Mouse (Mus musculus) ovary, adult 10 weeks (tissue): ENCODE measurements around the gene Prl2c5. TPM values are rescaled to one million over a fixed set of nuclear protein-coding genes. Genes with fewer than 3 reads are reported as not detected.

Experiments used
- polyA plus RNA-seq: library from polyadenylated mRNA; stranded (reverse); fragments of 350-450 nt; fragmentation: Illumina TruSeq; extraction: RNeasy Lipid Tissue Mini Kit (QIAGEN cat#74804); gene quantifications from one replicate; pipeline ENCODE4 v1.2.3, GENCODE M21; 2014

The Prl2c5 gene
- polyA plus RNA-seq, result not detected

GRCm38 (mm10) chr13:13182415-13182814 is at the start of gene Prl2c5:
Prl2c5 (plus strand) TSS chr13:13182715.

Other genes starting within 250 kb of the Prl2c5 start
- not detected for gene Prl2c2, start 177.3 kb upstream of the Prl2c5 start, polyA plus RNA-seq
- gene Gpr137b, start 211.3 kb downstream of the Prl2c5 start, polyA plus RNA-seq, result 11.1 TPM